Mouse (Mus musculus) gastrocnemius, postnatal 36 days (tissue): Measurements from ENCODE around the gene Phf21a. TPM values are rescaled to one million over a fixed set of nuclear protein-coding genes. Genes with fewer than 3 reads are reported as not detected.
"Not testable (repeated sequence)": the region's sequence is repeated elsewhere in the genome, so short reads cannot be mapped to it uniquely, and the experiment has no call there.

Experiments used
- DNase-seq, 2 experiments: peaks; one replicate each; pipeline ENCODE4 v3.0.0; 2022
- intact Hi-C: fragments of 180-260 bp; cut with DNase I; formaldehyde crosslinking; loops from one replicate; pipeline ENCODE4 v1.15.1; 2025
- microRNA-seq, 2 experiments: library from miRNA; unstranded; fragments of <30 nt; microRNA quantifications; one replicate each; pipeline ENCODE4 v1.2.0; 2021
- total RNA-seq, 2 experiments: library from RNA; stranded (reverse); gene quantifications; 2 replicates each; pipeline ENCODE4 v1.2.3; 2021

The Phf21a gene
- total RNA-seq, 2 experiments from 2014 or later: 22.5 to 23.6 TPM

DNA sequence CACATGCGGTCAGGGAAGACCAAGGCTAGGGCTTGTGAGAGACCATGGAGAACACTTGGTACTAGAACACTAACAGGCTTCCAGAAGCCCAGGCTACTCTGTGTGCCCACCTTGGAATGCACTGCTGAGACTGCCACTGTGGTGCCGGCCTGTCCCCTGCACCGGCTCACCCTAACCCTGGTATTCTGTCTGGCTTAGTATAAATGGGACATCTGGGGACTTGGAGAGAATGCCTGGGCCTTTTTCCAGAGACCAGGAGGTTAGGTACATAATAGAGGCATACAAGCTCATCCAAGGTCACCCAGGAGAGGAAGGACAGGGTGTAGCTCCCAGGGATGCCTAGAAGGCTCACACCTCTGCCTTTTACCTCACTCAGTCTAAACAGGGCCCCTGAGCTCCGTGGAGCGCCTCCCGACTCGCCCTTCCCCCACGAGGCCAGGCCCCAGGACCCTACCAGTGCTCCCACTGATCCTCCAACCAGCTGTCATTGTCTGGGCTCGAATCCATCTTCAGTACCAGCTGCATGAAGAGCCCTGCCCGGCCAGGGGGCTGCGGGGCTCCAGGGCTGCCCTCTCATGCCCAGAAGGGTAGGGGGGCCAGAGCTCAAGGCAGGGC is 298.9 kb downstream of the Phf21a start:
- intact Hi-C loops: no loop called here
- no peak for DNase-seq

DNA sequence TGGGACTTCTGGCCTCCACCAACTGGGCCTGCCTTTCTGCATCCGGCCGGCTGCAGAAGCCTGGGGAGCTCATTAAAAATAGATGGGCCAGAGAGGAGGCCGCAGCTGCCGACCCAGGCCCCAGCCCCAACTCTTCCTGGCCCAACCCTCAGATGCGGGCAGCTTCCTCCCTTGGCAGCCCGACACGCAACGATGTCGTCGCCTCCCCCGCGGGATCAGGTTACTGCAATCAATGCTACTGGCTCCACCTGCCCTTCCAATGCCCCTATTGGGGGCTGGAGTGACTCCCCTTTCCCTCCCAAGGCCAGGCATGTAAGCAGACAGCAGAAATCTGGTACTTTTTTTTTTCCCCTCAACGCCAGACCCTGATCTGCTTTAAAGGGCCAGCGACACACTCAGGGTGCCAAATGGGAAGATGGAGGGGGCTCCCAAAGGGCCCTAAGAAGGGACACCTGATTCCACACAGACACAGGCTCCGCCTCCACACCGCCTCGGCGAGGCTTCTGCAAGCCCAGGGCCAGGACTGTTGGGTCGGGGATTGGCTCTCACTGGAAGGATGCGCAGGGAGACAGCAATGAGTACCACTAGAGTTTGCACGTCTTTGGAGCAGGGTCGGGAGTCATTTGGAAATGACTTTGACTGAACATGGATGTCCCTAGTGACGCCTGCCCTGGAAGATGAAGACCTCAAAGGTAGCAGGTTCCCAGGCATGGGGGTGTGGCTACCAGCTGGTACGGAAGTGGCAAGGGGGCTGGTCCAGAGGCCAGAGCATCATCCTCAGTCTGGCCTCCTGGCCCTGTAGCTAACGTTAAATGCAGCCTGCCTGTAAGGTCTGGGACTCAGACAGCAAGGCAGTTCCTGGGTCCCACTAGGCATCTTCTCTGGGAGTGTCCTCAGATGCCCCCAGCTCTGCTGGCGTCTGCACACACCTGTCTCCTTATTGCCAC is 299.7 kb downstream of the Phf21a start:
- no peak for DNase-seq
- intact Hi-C loops: no loop called here

DNA sequence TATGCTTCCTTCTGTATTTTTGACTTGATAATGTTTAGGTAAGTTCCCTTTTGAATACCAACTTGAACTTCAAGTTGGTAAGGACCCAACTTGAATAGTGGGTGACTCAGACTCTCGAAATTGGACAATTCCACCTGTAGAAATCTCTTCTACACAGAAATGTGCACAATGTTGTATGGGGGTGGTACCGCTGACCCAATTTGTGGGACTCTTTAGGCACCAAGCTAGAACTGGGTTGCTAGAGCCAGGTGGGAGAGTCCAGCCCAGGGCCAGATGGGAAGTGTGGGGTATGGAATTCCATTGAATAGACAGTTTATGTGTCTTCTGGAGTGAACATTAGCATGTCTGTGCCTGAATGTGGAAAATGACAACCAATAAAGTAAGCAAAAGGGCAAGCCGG is 302.6 kb downstream of the Phf21a start:
- no peak for DNase-seq
- intact Hi-C loops: no loop called here

DNA sequence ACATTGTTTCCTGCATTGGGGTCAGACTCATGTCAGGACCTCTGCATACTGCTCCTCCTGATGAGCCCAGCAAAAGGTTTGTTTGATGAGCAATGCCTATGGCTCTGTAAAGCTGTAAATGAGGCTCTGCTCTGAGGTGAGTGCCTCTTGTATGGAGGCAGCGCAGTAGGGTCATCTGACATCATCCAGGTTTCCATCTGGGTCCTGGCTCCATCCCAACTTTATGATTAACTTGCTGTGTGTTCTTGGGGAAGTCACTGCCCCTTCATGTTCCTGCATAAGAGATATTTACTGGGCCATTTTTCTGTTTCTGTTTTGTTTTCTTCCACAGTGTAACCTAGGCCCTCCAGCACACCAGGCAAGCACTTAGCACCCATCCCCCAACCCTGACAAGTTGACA is 304.5 kb downstream of the Phf21a start:
- no peak for DNase-seq
- intact Hi-C loops: no loop called here

DNA sequence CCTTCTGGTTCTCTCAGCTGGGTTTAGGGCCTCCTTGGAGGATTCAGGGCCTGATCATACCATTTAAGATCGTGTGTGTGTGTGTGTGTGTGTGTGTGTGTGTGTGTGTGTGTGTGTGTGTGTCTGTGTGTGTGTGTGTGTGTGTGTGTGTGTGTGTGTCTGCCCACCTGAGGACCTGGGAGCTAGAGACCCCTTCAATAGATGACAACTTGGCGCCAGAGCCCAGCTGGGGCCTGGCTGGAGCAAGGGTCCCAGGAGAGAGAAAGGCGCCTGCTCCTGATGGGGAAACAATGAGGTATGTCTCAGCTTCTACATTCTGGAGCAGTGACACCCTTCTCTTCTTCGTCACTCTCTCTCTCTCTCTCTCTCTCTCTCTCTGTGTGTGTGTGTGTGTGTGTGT is 307.0 kb downstream of the Phf21a start:
- intact Hi-C loops, DNase-seq: not testable (repeated sequence)

DNA sequence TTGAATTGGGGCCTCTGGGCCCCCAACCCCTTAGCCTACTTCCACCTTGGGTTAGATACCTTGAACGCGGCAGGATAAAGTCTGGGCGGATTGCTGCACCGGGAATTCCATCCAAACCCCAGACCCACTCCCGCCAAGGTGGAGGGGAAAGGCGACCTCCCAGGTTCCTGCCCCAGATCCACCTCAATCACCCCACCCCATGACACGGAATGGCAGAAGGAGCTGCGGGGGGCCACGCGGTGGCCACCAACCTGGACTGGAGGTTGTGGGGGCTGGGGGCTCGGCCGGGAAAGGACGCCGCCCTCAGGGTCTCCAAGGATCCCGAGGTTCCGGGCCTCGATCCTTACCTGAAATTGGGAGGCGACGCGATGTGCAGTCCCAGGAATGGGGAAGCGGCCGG is 307.8 kb downstream of the Phf21a start:
- intact Hi-C loops: no loop called here
- DNase-seq: no peak

DNA sequence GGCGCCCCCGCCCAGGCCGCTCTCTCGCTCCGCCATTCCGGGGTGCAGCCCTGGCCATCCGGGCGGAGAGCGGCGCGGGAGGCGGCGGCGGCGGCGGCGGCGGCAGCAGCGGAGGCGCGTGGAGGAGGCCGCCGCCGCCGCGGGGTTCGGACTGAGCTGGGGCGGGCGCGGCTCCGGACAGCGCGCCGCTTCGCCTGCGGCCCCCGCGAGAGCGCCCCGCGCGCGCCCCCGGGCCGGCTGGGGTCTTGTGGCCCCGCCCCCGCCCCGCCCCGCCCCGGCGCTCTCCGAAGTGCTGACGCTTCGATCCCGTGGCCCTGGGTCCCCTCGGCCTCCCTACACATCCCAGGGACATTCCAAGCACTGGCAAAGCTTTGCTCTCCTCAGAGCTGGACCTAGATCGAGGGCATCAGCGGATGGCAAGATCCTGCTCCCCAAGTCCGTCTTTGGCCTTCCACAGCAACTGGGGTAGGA is 308.2 kb downstream of the Phf21a start, which contains the start of gene Mapk8ip1:
Gene Mapk8ip1, minus strand, starts transcription at position 173 of the 471 bp plus-strand sequence.
- DNase-seq: no peak
- intact Hi-C loops: no loop called here

DNA sequence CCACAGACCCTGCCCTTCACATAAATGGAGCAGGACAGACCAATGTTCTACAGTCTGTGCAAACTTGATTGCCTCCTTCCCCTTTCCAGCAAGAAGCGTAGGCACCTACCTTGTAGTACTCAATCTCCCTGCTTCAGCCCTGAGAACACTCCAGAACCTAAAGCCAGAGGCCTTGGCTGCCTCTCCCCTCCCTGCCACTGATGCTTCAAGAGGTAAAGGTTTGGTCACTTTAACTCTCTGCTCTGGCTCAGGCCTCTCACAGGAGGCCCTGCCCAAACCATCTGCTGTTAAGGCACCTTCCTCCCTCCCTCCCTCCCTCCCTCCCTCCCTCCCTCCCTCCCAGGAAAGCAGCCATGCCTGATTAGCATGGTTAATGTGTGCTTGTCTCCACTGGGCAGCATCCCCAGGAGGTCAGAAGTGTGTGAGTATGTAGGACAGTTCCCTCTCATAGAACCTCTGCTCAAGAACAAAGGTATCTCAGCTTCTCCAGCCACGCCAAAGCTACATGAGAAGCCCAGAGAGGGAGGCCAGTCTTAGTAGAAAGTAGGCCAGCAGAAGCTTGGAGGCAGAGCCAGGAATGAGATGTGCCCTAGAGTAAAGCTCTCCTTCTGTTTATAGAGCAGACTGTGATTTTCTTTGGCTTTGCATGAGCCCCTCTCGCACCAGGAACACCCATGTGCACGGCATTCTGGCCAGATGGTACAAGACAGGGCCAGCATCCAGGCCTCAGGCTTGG is 309.8 kb downstream of the Phf21a start:
- intact Hi-C loops: no loop called here
- no peak for DNase-seq

DNA sequence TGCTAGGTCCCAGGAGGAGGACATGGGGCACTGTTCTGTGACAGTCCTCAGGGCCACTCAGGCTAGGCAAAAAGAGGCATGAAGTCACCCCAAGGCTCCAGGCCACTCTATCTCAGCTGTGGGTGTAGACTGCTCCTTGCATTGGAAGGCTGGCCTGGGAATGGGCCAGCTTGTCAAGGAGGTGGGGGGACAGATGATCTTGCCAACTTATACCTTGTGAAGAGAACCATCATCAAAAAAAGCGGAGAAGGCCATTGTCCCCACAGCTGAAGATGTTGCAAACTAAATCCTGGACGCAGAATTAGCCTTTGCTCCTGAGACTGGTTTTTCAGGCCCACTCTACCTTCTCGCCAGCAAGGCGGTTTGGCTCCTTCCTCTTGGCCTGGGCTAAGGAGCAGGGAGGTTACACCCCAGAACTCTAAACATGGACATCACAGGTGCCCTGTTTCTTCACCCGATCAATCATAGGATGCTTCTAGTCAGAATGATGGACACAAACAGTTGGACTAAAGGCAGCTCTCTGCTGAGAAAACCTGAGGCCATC is 310.9 kb downstream of the Phf21a start:
- no peak for DNase-seq

DNA sequence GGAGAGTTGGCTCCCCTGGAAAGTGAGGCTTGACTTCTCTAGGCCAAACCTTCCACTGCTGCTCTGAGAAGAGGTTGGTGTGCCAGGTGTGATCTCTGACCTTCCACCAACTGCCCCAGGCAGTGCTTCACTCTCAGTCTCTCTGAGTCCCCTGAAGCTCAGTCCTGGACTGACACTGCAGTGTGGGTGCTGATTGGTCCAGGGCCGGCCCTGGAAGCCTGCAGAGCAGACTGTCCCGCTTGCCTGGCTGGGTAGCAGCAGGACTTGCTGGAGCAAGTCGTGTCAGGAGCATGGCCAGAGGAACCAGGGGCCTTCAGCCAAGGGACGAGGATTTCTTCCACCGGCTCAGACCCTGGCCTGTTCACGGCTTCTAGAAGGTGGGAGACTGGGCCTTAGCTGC is 311.8 kb downstream of the Phf21a start:
- intact Hi-C loops: no loop called here
- DNase-seq: no peak

More for the DNA sequence above, 310.9 kb downstream of the Phf21a start:
- intact Hi-C loops: no loop called here

DNA sequence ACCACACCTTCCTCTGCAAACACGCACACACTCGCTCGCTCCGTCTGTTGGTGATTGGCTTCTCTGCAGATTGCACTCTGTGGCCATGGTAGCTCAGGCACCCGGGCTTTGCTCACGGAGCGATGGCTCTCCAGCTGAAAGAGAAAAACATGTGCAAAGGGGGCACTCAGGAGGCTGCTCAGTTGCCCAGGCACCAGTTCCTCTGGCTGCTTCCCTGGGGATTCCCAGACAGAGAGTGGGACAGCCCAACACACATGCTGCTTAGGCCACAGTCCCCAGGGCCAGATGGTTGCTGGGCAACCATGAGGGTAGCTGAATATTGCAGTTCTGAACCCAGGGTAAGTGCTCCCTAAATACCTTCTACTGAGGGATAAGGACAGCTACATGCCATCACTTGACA is 312.8 kb downstream of the Phf21a start:
- no peak for DNase-seq
- intact Hi-C loops: no loop called here

DNA sequence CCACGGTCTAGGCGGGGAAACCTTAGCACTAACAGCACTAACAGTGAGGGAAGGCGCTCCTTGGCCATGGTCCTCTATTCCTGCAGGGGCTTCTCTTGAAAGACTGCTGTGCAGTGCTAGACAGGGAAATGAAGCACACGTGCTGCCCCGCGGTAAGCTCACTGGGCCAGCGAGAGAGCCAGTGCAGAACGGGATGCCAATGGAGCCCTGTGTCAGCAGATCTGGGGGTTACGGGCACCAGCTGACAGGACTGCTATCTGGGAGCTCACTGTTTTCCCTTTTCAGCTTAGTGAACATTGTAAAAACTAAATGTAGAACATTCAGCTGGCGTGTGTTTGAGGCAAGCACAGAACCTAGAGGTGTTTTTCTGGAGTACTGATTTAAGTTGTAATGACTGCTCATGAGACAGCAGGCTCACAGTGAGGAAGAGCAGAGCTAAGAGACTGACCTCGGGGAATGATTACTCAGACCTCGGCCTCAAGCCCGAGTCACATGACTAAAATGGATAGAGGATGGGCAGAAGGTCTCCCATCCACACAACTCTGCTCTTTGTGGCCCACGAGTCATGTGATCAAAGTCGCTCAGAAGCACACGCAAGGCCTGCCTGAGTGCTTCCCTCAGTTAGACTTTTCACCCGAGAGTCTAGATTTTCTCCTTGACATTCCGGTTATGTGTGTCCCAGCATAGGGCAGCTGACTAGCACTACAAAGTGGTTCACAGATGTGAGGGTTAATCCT is 315.6 kb downstream of the Phf21a start:
- intact Hi-C loops: no loop called here
- DNase-seq: no peak

DNA sequence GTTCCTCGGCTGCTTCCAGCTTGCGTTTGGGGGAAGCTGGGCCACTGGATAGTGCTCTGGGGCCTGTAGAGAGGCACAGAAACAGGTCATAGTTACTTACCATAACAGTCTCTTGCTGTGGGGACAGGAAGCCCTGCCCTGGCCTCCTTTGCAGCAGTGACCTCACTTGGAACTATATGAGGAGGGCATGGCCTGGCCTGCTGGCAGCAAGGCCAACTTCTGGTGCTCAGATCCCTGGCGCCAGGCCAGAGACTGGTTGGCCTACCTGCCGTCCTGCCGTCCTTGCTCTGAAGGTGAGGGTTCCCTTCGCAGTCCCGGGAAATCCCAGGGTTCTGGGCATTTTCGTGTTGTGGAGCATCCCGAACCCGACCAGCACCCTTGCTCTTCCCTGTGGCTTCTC is 318.8 kb downstream of the Phf21a start:
- no peak for DNase-seq
- intact Hi-C loops: no loop called here

Small RNAs within 50 kb of the gene (microRNA-seq; reads per million reads assigned to microRNA genes)
- gene Mir1955 (4.3 to 10.4 reads per million in 2 experiments), gene Mir7000 (0 to 0.36 reads per million in 2 experiments)

Other genes with a start within 250 kb of the Phf21a start
- gene Chrm4, start 165.9 kb upstream of the Phf21a start, total RNA-seq: not detected
- gene Mdk, start 160.8 kb upstream of the Phf21a start, total RNA-seq: 1 to 10 TPM; 1.4 to 4.3 TPM
- not detected for gene Gm9821, start 147.4 kb upstream of the Phf21a start, total RNA-seq
- 10 to 100 TPM; 28.1 to 35.5 TPM for gene Dgkz, start 117.3 kb upstream of the Phf21a start, total RNA-seq
- gene Creb3l1, start 68.6 kb upstream of the Phf21a start, total RNA-seq: 1 to 10 TPM; 3.9 to 5.7 TPM